Mouse (Mus musculus) neural tube, embryonic 12.5 days (tissue): Measurements from ENCODE around the gene Grtp1. TPM values are rescaled to one million over a fixed set of nuclear protein-coding genes. Genes with fewer than 3 reads are reported as not detected.

Experiments used
- ATAC-seq: fragments of 200-750 bp; cut with Nextera tagmentation; 2 replicates; pipeline ENCODE4 v1.8.0; 2017; ENCODE audit warnings: low read depth, mild to moderate bottlenecking, moderate TSS enrichment, moderate library complexity; ENCODE audit not compliant: low FRiP score
- H3K27ac ChIP-seq: fragments of 300-500 bp; sonication (generic); 2 replicates; pipeline ENCODE4 v1.5.1; 2016
- H3K27me3 ChIP-seq: fragments of 300-500 bp; sonication (generic); replicated peaks from 2 replicates; pipeline ENCODE4 v1.6.1; 2016; ENCODE audit warnings: mild to moderate bottlenecking
- H3K36me3 ChIP-seq: fragments of 300-500 bp; sonication (generic); 2 replicates; pipeline ENCODE4 v1.6.1; 2016; ENCODE audit warnings: mild to moderate bottlenecking
- H3K4me1 ChIP-seq: fragments of 300-500 bp; sonication (generic); 2 replicates; pipeline ENCODE4 v1.6.1; 2016
- H3K4me2 ChIP-seq: fragments of 300-500 bp; sonication (generic); replicated peaks from 2 replicates; pipeline ENCODE4 v1.6.1; 2016; ENCODE audit warnings: mild to moderate bottlenecking
- H3K4me3 ChIP-seq: fragments of 300-500 bp; sonication (generic); 2 replicates; pipeline ENCODE4 v1.5.1; 2016
- H3K9ac ChIP-seq: fragments of 300-500 bp; sonication (generic); 2 replicates; pipeline ENCODE4 v1.6.1; 2016; ENCODE audit warnings: mild to moderate bottlenecking
- H3K9me3 ChIP-seq: fragments of 300-500 bp; sonication (generic); 2 replicates; pipeline ENCODE4 v1.6.1; 2016; ENCODE audit warnings: mild to moderate bottlenecking
- WGBS: fragments of 180-500 bp; shearing (Covaris S2); methylation state at CpG from one replicate; pipeline ENCODE4 v1.1.7; 2016; 5-methylcytosine and 5-hydroxymethylcytosine counted together
- polyA plus RNA-seq: library from polyadenylated mRNA; unstranded; fragments of >200 nt; fragmentation: Nextera tagmentation; extraction: Ambion mirVana; gene quantifications from 2 replicates; pipeline ENCODE4 v1.2.1, GENCODE M21; 2016

Gene Grtp1
- polyA plus RNA-seq, 1 experiment from 2014 or later, result 11.3 TPM

DNA sequence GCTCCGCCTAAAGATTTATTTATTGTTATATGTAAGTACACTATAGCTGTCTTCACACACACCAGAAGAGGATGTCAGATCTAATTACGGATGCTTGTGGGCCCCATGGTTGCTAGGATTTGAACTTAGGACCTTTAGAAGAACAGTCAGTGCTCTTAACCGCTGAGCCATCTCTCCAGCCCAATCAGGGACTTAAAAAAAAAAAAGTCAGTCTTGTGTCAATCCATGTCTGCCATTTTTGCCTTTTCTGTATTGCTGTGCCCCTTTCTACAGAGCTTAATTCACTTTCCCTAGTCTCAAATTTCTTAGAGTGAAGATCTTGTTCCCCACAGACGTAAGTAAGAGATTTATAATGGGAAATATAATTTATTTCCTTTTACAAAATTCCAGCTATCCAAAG lies 18.0 kb upstream of the Grtp1 start:
- Histone ChIP-seq H3K9me3 (no peaks in the 10 kb centered on the region), H3K4me3 (no peak overlapping the region), H3K27me3 (no peaks in the 10 kb centered on the region), H3K9ac (no peak overlapping the region), H3K27ac (no peak overlapping the region), H3K4me1 (peaks cover 5% of the 10 kb centered on the region), H3K36me3 (no peaks in the 10 kb centered on the region), H3K4me2 (no peak overlapping the region)
- ATAC-seq, result no peak
- 80% methylated on average over 4 of the region's 4 CpGs for WGBS

DNA sequence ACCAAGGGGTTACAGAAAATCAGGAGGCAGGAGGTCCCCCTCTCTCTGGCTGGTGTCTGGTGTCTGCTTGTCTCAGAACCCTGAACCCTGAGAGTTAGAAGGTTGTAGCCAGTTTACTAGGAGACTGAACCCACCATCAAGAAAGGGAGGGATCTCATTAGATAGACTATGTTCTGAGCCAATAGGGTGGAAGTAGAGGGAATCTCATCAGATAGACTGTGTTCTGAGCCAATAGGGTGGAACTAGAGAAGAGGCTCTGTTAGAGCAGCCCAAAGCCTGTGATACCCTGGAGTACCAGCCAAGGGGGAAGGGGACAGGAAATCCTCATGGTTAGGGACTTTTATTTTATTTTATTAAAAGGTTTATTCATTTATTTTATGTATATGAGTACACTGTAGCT lies 17.6 kb upstream of the Grtp1 start:
- no peak overlapping the region for H3K9ac ChIP-seq
- H3K27ac ChIP-seq, result no peak overlapping the region
- H3K9me3 ChIP-seq, result no peaks in the 10 kb centered on the region
- H3K36me3 ChIP-seq, result no peaks in the 10 kb centered on the region
- H3K27me3 ChIP-seq, result no peaks in the 10 kb centered on the region
- no peak overlapping the region for H3K4me3 ChIP-seq
- no peak overlapping the region for H3K4me2 ChIP-seq
- peaks cover 10% of the 10 kb centered on the region for H3K4me1 ChIP-seq
- ATAC-seq, result no peak

DNA sequence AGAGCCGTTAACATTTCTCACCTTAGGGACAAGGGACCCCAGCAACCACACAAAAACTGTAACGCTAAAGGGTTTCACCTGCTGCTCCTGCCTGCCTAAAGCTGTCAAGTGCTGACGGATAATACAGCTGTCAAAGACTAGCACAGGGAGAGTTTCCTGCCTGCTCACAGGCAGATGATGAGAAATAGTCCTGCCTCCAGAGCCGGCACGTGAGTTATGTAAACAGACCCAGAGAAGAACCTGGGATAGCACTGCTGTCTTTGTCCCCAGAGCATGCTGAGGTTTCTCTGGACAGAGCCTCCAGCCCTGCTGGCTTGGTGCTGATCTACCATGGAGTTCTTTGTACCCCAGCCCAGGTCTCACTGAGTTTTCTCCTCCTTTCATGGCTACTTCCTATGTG lies 16.7 kb upstream of the Grtp1 start:
- ATAC-seq, result no peak
- no peak overlapping the region for H3K9ac ChIP-seq
- no peaks in the 10 kb centered on the region for H3K36me3 ChIP-seq
- H3K4me3 ChIP-seq, result no peak overlapping the region
- WGBS, result 48% methylated on average over 5 of the region's 5 CpGs
- no peaks in the 10 kb centered on the region for H3K27me3 ChIP-seq
- no peak overlapping the region for H3K4me2 ChIP-seq
- no peak overlapping the region for H3K27ac ChIP-seq
- H3K9me3 ChIP-seq, result no peaks in the 10 kb centered on the region
- H3K4me1 ChIP-seq, result peaks cover 10% of the 10 kb centered on the region

DNA sequence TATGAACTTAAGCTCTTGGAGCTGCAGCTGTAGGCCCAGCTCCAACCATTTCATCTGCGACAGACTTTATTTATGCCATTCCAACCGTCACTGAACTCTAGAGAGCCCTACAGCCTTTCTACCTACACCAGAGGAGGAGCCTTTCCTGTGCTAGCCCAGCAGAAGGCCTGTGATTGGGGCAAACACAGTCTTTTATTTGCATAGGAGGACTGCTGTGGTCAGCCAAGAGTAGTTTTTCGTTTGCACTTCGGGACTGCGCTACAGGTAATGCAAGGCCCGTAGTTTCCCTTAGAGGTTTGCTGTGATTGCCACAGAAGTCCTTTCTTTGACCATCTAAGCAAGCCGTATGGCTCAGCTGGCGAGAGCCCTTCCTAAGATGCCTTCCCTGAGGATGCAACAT lies 16.0 kb upstream of the Grtp1 start:
- Histone ChIP-seq H3K27ac (no peak overlapping the region), H3K4me1 (peaks cover 10% of the 10 kb centered on the region), H3K36me3 (no peaks in the 10 kb centered on the region), H3K27me3 (no peaks in the 10 kb centered on the region), H3K4me2 (no peak overlapping the region), H3K9me3 (no peaks in the 10 kb centered on the region), H3K4me3 (no peak overlapping the region), H3K9ac (no peak overlapping the region)
- ATAC-seq, result no peak
- 69% methylated on average over 8 of the region's 8 CpGs for WGBS

DNA sequence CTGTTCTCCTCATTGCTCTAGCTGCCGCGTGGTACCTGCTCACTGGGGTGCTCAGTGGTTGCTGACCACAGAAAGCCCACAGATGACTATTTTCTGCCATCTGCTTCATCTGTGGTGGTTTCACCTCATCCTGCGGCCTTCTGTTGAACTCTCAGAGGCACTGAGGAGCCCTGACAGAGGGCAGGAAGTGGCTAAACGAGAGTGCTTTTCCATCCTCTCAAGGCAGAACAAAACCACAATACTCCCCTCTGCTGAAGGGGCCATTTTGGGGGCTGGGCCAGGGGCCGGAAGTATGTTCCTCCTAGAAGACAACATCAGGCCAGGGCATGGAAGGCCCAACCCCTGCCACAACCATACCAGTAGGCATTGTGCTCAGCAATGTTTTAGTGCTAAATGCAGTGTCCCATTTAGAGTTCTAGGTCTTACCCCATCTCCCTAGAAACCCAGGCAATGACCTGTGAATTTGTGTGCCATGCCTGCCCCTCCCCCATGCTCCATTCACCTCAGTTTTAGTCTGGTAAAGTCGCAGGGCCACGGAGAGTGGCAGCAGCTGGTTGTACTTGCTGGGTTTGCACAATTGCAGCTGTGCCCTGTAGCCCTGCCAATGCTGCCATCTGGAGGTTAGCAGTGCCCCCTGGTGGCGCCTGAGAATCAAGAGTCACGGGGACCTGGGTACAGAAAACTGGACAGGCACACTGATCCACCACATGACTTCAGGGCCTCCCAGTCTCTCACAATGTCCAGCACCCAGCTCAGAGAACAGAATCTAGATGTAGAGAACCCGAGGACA lies 13.3 kb upstream of the Grtp1 start:
- H3K4me1 ChIP-seq, result peaks cover 10% of the 10 kb centered on the region
- peak; percentile 76 for ATAC-seq
- no peak overlapping the region for H3K27ac ChIP-seq
- peak overlapping the region; percentile 40; the same call in 1 of the 2 replicates for H3K4me2 ChIP-seq
- WGBS, result 29% methylated on average over 10 of the region's 10 CpGs
- no peak overlapping the region for H3K4me3 ChIP-seq
- no peaks in the 10 kb centered on the region for H3K27me3 ChIP-seq
- no peaks in the 10 kb centered on the region for H3K36me3 ChIP-seq
- H3K9me3 ChIP-seq, result no peaks in the 10 kb centered on the region
- H3K9ac ChIP-seq, result no peak overlapping the region

DNA sequence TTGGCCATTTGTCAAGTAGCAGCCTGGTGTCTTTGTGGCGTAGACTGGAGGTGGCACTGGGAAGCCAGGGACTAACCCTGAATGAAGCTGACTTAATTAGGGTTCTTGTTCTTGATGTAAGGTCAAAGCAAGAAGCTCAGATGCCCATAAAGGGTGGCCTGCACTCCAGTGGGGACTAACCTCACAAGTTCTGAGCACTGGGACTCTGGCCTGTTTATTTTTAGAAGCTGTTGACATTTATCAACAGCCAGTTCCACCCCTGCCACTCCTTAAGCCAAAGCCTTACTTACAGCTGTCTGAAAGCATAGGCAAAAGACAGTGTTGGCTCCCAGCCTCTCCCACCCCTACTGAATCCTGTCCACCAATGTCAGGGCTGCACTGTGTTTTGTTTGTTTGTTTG lies 9.3 kb upstream of the Grtp1 start:
- 56% methylated on average over 1 of the region's 1 CpGs for WGBS
- no peak overlapping the region for H3K9ac ChIP-seq
- H3K27me3 ChIP-seq, result no peaks in the 10 kb centered on the region
- no peak overlapping the region for H3K4me2 ChIP-seq
- no peak overlapping the region for H3K4me3 ChIP-seq
- H3K9me3 ChIP-seq, result no peaks in the 10 kb centered on the region
- no peaks in the 10 kb centered on the region for H3K36me3 ChIP-seq
- no peak overlapping the region for H3K27ac ChIP-seq
- peaks cover 10% of the 10 kb centered on the region for H3K4me1 ChIP-seq
- no peak for ATAC-seq

DNA sequence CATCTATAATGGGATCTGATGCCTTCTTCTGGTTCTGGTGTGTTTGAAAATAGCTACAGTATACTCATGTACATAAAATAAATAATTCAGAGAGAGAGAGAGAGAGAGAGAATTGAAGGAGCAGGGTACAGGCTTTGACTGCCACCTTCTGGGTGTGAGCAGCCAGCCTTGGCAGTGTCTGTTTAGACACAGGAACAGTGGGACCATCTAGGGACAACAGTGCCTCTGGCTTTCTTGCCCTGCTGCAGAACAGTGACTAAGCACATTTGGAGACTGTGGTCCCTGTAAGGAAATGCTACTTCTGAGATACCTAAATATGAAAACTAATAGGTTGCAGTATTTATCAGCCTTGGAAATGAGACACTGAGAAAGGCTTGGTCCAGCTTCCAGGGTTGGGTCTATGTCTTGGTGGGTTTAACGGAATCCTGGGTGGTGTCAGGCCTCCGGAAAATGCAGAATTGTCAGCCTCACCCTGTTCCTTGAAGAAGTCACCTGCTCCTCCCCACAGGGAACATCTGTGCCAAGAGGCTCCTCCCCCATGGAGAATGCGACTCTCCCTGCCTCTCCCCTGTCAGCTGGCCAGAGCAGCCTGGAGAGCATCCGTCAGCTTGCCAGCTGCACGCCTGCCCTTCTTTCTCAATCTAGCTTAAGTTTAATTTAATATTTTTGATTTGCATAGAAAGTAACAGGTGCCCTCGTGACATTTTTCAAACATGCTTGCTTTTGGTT lies 8.4 kb upstream of the Grtp1 start:
- H3K36me3 ChIP-seq, result no peaks in the 10 kb centered on the region
- WGBS, result 57% methylated on average over 6 of the region's 6 CpGs
- H3K4me3 ChIP-seq, result no peak overlapping the region
- no peak overlapping the region for H3K4me2 ChIP-seq
- no peaks in the 10 kb centered on the region for H3K27me3 ChIP-seq
- H3K27ac ChIP-seq, result no peak overlapping the region
- no peak for ATAC-seq
- no peak overlapping the region for H3K9ac ChIP-seq
- H3K9me3 ChIP-seq, result no peaks in the 10 kb centered on the region
- peaks cover 9% of the 10 kb centered on the region for H3K4me1 ChIP-seq

DNA sequence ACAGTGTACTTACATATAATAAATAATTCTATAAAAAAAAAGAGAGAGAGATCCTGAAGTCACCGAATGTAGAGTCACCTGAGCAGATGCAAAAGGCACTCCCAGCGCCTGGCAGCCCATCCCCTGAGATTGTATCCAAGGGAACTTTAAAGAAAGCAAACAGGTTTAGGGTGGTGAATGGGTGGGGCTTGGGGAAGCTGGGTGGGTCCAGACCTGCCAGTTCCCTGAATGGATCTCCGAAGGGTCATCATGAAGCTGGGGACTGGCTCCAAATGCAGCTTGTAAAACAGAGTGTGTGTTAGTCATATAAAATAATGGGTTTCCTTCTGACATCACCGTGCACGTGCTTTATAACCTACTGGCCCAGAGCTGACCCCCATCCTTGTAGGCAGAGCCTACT lies 5.9 kb upstream of the Grtp1 start:
- no peak overlapping the region for H3K27ac ChIP-seq
- 34% methylated on average over 5 of the region's 5 CpGs for WGBS
- H3K9ac ChIP-seq, result no peak overlapping the region
- no peaks in the 10 kb centered on the region for H3K4me1 ChIP-seq
- no peaks in the 10 kb centered on the region for H3K9me3 ChIP-seq
- no peak overlapping the region for H3K4me3 ChIP-seq
- H3K27me3 ChIP-seq, result peaks cover 23% of the 10 kb centered on the region
- H3K36me3 ChIP-seq, result no peaks in the 10 kb centered on the region
- H3K4me2 ChIP-seq, result no peak overlapping the region
- ATAC-seq, result no peak

DNA sequence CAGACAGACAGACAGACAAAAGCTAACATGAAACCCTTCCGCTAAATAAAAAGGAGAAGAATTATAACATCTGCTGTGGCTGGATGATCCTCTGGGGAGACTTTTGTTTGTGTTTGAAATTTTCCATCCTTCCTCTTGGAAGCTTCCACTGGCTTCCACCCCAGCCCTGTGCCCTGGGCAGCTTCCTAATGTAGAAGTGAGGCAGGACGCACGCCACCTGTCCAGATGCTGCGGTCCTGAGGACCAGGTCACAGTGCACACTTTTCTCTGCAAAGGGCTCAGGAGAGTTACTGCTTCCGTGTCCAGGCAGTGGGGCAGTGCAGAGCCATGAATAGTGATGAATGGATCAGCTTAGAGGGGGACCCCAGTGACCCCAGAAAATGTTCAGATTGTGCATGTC lies 4.9 kb upstream of the Grtp1 start:
- no peak overlapping the region for H3K4me2 ChIP-seq
- no peaks in the 10 kb centered on the region for H3K9me3 ChIP-seq
- H3K4me3 ChIP-seq, result no peak overlapping the region
- no peak for ATAC-seq
- no peaks in the 10 kb centered on the region for H3K36me3 ChIP-seq
- no peak overlapping the region for H3K27ac ChIP-seq
- peaks cover 30% of the 10 kb centered on the region for H3K27me3 ChIP-seq
- 89% methylated on average over 5 of the region's 5 CpGs for whole genome bisulfite sequencing
- no peak overlapping the region for H3K9ac ChIP-seq
- H3K4me1 ChIP-seq, result peaks cover under 1% of the 10 kb centered on the region; the same call in 1 of the 2 replicates

DNA sequence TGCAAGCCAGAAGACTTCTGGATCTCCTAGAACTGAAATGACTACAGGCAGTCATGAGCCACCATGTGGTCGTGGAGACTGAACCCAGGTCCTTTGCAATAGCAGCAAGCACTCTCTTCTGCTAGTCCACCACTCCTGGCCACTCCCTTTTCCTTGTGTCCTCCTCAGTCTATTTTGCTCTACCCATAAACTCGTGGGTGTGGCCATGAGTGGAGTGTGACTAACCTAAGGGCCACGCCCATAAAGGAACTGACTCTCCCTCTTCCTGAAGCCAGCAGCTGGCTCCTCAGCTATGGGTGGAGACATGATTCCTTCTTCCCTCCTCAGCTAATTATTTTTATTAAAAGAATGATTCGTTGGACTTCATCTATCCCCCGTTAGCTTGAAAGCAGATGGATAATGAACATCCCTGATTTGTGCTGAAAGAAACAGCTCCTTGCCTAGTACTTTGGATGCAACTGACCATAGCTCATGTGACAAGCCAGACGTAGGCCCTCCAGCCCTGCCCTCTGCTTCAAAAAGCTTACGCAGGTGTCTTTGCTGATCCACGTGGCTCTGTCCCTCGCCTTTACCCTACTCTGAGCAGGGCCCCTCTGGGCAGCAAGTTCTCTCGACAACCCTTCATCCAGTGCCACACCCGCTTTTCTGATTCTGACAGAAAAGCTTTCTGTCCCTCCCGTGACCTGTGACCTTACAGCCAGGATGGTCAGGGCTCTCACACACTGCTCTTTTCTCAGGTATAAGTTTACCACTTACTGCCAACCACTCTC lies 4.1 kb upstream of the Grtp1 start:
- Histone ChIP-seq H3K9ac (no peak overlapping the region), H3K27ac (no peak overlapping the region)
- 76% methylated on average over 12 of the region's 12 CpGs for WGBS

DNA sequence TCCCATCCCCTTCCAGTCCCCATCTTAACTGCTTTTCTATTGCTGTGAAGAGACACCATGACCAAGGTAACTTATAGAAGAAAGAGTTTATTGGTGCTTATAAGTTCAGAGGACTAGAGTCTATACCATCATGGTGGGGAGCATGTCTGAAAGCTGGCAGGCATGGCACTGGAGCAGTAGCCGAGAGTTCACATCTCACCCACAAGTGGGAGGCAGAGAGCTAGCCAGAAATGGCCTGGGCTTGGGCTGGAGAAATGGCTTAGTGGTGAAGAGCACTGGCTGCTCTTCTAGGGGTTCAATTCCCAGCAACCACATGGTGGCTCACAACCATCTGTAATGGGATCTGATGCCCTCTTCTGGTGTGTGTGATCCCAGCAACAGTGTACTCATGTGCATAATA lies 3.1 kb upstream of the Grtp1 start:
- H3K4me2 ChIP-seq, result no peak overlapping the region
- WGBS, result 70% methylated on average over 1 of the region's 1 CpGs
- H3K36me3 ChIP-seq, result no peaks in the 10 kb centered on the region
- peaks cover 9% of the 10 kb centered on the region for H3K4me1 ChIP-seq
- no peaks in the 10 kb centered on the region for H3K9me3 ChIP-seq
- no peak overlapping the region for H3K9ac ChIP-seq
- no peak overlapping the region for H3K4me3 ChIP-seq
- no peak overlapping the region for H3K27ac ChIP-seq
- H3K27me3 ChIP-seq, result peaks cover 40% of the 10 kb centered on the region
- ATAC-seq, result no peak

More for the DNA sequence above, 4.1 kb upstream of the Grtp1 start:
- no peak overlapping the region for H3K4me2 ChIP-seq
- no peak for ATAC-seq
- peaks cover 8% of the 10 kb centered on the region for H3K4me1 ChIP-seq
- H3K9me3 ChIP-seq, result no peaks in the 10 kb centered on the region
- no peak overlapping the region for H3K4me3 ChIP-seq
- H3K36me3 ChIP-seq, result no peaks in the 10 kb centered on the region
- peaks cover 38% of the 10 kb centered on the region for H3K27me3 ChIP-seq

DNA sequence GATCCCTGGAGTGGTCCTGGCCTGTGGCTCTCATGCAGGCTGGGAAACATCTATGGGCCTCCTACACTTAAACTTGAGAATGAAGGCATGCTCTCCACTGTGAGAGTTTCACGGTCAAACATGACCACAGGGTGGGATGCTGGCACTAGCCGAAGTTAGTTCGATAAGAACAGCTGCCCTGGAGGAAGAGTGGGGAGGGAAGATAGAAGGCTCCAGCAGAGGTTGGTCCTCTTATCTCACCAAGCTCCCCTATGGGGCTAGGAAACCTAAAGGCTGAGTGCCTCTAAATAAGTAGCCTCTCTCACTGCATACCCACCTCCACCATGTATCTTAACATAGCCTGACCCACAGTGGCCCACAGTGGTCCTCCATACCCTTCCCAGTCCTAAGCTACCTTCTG lies 2.4 kb upstream of the Grtp1 start:
- Histone ChIP-seq H3K27ac (no peak overlapping the region), H3K4me1 (peaks cover 9% of the 10 kb centered on the region), H3K36me3 (no peaks in the 10 kb centered on the region), H3K9me3 (no peaks in the 10 kb centered on the region), H3K27me3 (peaks cover 40% of the 10 kb centered on the region), H3K4me3 (no peak overlapping the region), H3K4me2 (no peak overlapping the region), H3K9ac (no peak overlapping the region)
- ATAC-seq, result no peak
- WGBS, result 88% methylated on average over 3 of the region's 3 CpGs
